8 mouse cellular contexts compared by ENCODE assay signal in genomic region chr1:75521321-75522031, GRCm38 (mm10). TPM values are rescaled to one million over a fixed set of nuclear protein-coding genes. Genes with fewer than 3 reads are reported as not detected.
DNase-seq lines count a peak whose midpoint lies in the region; ATAC-seq and TF ChIP-seq lines count a peak whose summit lies in the region.

Stk11ip (plus strand) TSS chr1:75521529.

- H3K9me3 ChIP-seq in kidney, embryonic 14.5 days (ENCODE audit: control insufficient read depth, low read length): no peaks in the 10 kb centered on the region
- no peaks in the 10 kb centered on the region for H3K9me3 ChIP-seq in limb, embryonic 15.5 days

- peak within 1 kb of the TSS; percentile 87 for H3K27ac ChIP-seq in bone marrow macrophage, adult 2 months (ENCODE audit: insufficient read depth, low read depth, low read length)
- peak within 1 kb of the TSS; percentile 94 for H3K27ac ChIP-seq in embryonic fibroblast, embryonic 13.5 days (ENCODE audit: insufficient read depth, low read length)
- peak within 1 kb of the TSS; percentile 99 for H3K27ac ChIP-seq in kidney, embryonic 14.5 days (ENCODE audit: low read depth, low read length)
- peak within 1 kb of the TSS; percentile 97 for H3K27ac ChIP-seq in limb, embryonic 15.5 days

- 0 out of 2 replicates have a peak, but pooled peaks have one; percentile 68 for TF ChIP-seq POLR2A in bone marrow macrophage, adult 2 months (IDR thresholded peaks at IDR 0.05; ENCODE audit: borderline replicate concordance, low read depth, low read length)
- TF ChIP-seq POLR2A in embryonic fibroblast, embryonic 13.5 days (IDR thresholded peaks at IDR 0.05; ENCODE audit: low read depth, low read length): peak; percentile 75

- H3K4me1 ChIP-seq in bone marrow macrophage, adult 2 months (ENCODE audit: control insufficient read depth, insufficient read depth, low read length): peaks cover 25% of the 10 kb centered on the region
- no peaks in the 10 kb centered on the region for H3K4me1 ChIP-seq in embryonic fibroblast, embryonic 13.5 days (ENCODE audit: control insufficient read depth, insufficient read depth, low read length)
- peaks cover 10% of the 10 kb centered on the region; the same call in 1 of the 2 replicates for H3K4me1 ChIP-seq in kidney, embryonic 14.5 days (ENCODE audit: control insufficient read depth, insufficient read depth, low read length)
- peaks cover 27% of the 10 kb centered on the region for H3K4me1 ChIP-seq in limb, embryonic 15.5 days

- ATAC-seq in kidney, embryonic 14.5 days (ENCODE audit: low FRiP score, low TSS enrichment): peak; percentile 97
- peak; percentile 95 for ATAC-seq in limb, embryonic 15.5 days (ENCODE audit: insufficient number of reproducible peaks, low FRiP score, low TSS enrichment, low read depth)

- peak within 1 kb of the TSS; percentile 49 for H3K9ac ChIP-seq in kidney, embryonic 14.5 days (ENCODE audit: low read depth, low read length)
- H3K9ac ChIP-seq in limb, embryonic 15.5 days: peak within 1 kb of the TSS; percentile 27; the same call in 1 of the 2 replicates

- peak; percentile 96 for DNase-seq in A20 (ENCODE audit: low read depth, low spot score)
- peak; percentile 92 to 95 for DNase-seq in heart, adult 9 months (ENCODE audit: low spot score in 2 of 2)
- peak; percentile 88 to 91 for DNase-seq in monocyte, adult 2 months (ENCODE audit: low read depth in 1 of 2, low spot score in 2 of 2)
- DNase-seq in spleen, postnatal 36 days (ENCODE audit: low spot score in 2 of 2): peak; percentile 89 to 93

- under 1% methylated on average over 46 of the region's 46 CpGs for whole genome bisulfite sequencing in kidney, embryonic 14.5 days
- WGBS in limb, embryonic 15.5 days: under 1% methylated on average over 46 of the region's 46 CpGs

- no peaks in the 10 kb centered on the region for H3K27me3 ChIP-seq in kidney, embryonic 14.5 days (ENCODE audit: control insufficient read depth, insufficient read depth, low read length)
- H3K27me3 ChIP-seq in limb, embryonic 15.5 days: no peaks in the 10 kb centered on the region

- peak within 1 kb of the TSS; percentile 67 for H3K4me3 ChIP-seq in bone marrow macrophage, adult 2 months (ENCODE audit: insufficient read depth, low read length)
- H3K4me3 ChIP-seq in embryonic fibroblast, embryonic 13.5 days (ENCODE audit: insufficient read depth, low read length): peak within 1 kb of the TSS; percentile 91
- H3K4me3 ChIP-seq in kidney, embryonic 14.5 days (ENCODE audit: low read length): peak within 1 kb of the TSS; percentile 81
- peak within 1 kb of the TSS; percentile 61 for H3K4me3 ChIP-seq in limb, embryonic 15.5 days

- TF ChIP-seq CTCF in bone marrow macrophage, adult 2 months (IDR thresholded peaks at IDR 0.05; ENCODE audit: low read depth, low read length): no peak
- no peak for TF ChIP-seq CTCF in embryonic fibroblast, embryonic 13.5 days (IDR thresholded peaks at IDR 0.05; ENCODE audit: borderline replicate concordance, insufficient read depth, low read length)

- H3K4me2 ChIP-seq in kidney, embryonic 14.5 days (replicated peaks; ENCODE audit: low read depth, low read length): peak within 1 kb of the TSS; percentile 78
- H3K4me2 ChIP-seq in limb, embryonic 15.5 days: peak within 1 kb of the TSS; percentile 60

- peaks cover 12% of the 10 kb centered on the region for H3K36me3 ChIP-seq in kidney, embryonic 14.5 days (ENCODE audit: control insufficient read depth, insufficient read depth, low read length)
- H3K36me3 ChIP-seq in limb, embryonic 15.5 days: peaks cover 17% of the 10 kb centered on the region

RNA-seq across cellular contexts. Expression of gene Stk11ip, which starts in this region (rescaled TPM):
- polyA plus RNA-seq in bone marrow macrophage, adult 2 months (2012; ENCODE audit: insufficient read depth, insufficient read length, missing spikeins): 45.6 and 49.3 TPM in 2 replicates
- 8.7 and 13.4 TPM in 2 replicates for polyA plus RNA-seq in embryonic fibroblast, embryonic 13.5 days (2011; ENCODE audit: insufficient read length, low read depth, missing spikeins)
- 15.3 and 22.0 TPM in 2 replicates for polyA plus RNA-seq in kidney, embryonic 14.5 days (2014; fragmentation: Nextera tagmentation; extraction: Ambion mirVana)
- 19.9 and 20.2 TPM in 2 replicates for polyA plus RNA-seq in limb, embryonic 15.5 days (2015; fragmentation: Nextera tagmentation; extraction: Ambion mirVana)

Comparison
In these comparisons a context has a peak if more than half of its experiments do, and no peak if none do; other contexts are left out.
1. Peak in every context shown above with its lines: DNase-seq, ATAC-seq, H3K4me3 ChIP-seq and H3K27ac ChIP-seq.